Mouse (Mus musculus) bone marrow, adult 2 months (tissue): ENCODE results near the gene Adamts16. TPM values are rescaled to one million over a fixed set of nuclear protein-coding genes. Genes with fewer than 3 reads are reported as not detected.

Experiments used
- H3K27ac ChIP-seq: fragments of 200-500 bp; 2 replicates; pipeline ENCODE4 v1.5.1; 2012; ENCODE audit warnings: low read depth, mild to moderate bottlenecking, control low read depth, inconsistent platforms, low read length; ENCODE audit not compliant: control insufficient read depth, poor library complexity, insufficient read depth
- H3K4me1 ChIP-seq: fragments of 200-500 bp; 2 replicates; pipeline ENCODE4 v1.6.1; 2011; ENCODE audit warnings: low read length; ENCODE audit not compliant: control insufficient read depth, insufficient read depth
- H3K4me3 ChIP-seq: fragments of 200-500 bp; replicated peaks from 2 replicates; pipeline ENCODE3; 2011; ENCODE audit warnings: mild to moderate bottlenecking, low read depth, low read length, control low read depth; ENCODE audit not compliant: control insufficient read depth
- CTCF ChIP-seq: fragments of 200-500 bp; IDR thresholded peaks from 2 replicates; pipeline ENCODE4 v1.5.1; 2011; ENCODE audit warnings: low read length, control low read depth; ENCODE audit not compliant: control insufficient read depth, insufficient read depth
- POLR2A ChIP-seq: fragments of 200-500 bp; IDR thresholded peaks from 2 replicates; pipeline ENCODE4 v1.6.1; 2011; ENCODE audit warnings: low read depth, mild to moderate bottlenecking, control low read depth, low read length, borderline replicate concordance; ENCODE audit not compliant: control insufficient read depth
- WGBS: fragments of 180-500 bp; shearing (Covaris S2); methylation state at CpG from one replicate; pipeline ENCODE4 v1.1.7; 2018; 5-methylcytosine and 5-hydroxymethylcytosine counted together
- polyA plus RNA-seq: library from polyadenylated mRNA; stranded (reverse); fragments of >200 nt; gene quantifications from 2 replicates; pipeline ENCODE4 v1.2.4, GENCODE M21; 2011; ENCODE audit warnings: low replicate concordance; ENCODE audit not compliant: missing spikeins, insufficient read depth, insufficient read length

The Adamts16 gene
- polyA plus RNA-seq, 1 experiment: not detected

- no peak overlapping the region for H3K27ac ChIP-seq
- no peak overlapping the region for H3K4me3 ChIP-seq
- no peaks in the 10 kb centered on the region for H3K4me1 ChIP-seq
- 34% methylated on average over 4 of the region's 4 CpGs for WGBS
- TF ChIP-seq CTCF (no peak), POLR2A (no peak)
Measured at GRCm38 (mm10) chr13:70842126-70842525, 515 bp upstream of the Adamts16 start.

GRCm38 (mm10) chr13:70840161-70840560, 1.4 kb downstream of the Adamts16 start:
- H3K4me3 ChIP-seq: no peak overlapping the region
- H3K27ac ChIP-seq: no peak overlapping the region
- TF ChIP-seq POLR2A: no peak
- TF ChIP-seq CTCF: peak; percentile 46
- H3K4me1 ChIP-seq: no peaks in the 10 kb centered on the region
- 8% methylated on average over 6 of the region's 6 CpGs for whole genome bisulfite sequencing

GRCm38 (mm10) chr13:70837571-70837970, 4.0 kb downstream of the Adamts16 start:
- no peaks in the 10 kb centered on the region for H3K4me1 ChIP-seq
- WGBS: 61% methylated on average over 5 of the region's 5 CpGs
- no peak overlapping the region for H3K27ac ChIP-seq
- no peak overlapping the region for H3K4me3 ChIP-seq
- TF ChIP-seq POLR2A (no peak), CTCF (no peak)

- Histone ChIP-seq H3K4me1 (no peaks in the 10 kb centered on the region), H3K27ac (no peak overlapping the region), H3K4me3 (no peak overlapping the region)
- 63% methylated on average over 7 of the region's 7 CpGs for WGBS
- TF ChIP-seq CTCF: no peak
- TF ChIP-seq POLR2A: no peak
Measured at GRCm38 (mm10) chr13:70836246-70836645, 5.4 kb downstream of the Adamts16 start.

GRCm38 (mm10) chr13:70832593-70833138, 8.9 kb downstream of the Adamts16 start:
- Histone ChIP-seq H3K4me1 (no peaks in the 10 kb centered on the region), H3K4me3 (no peak overlapping the region), H3K27ac (no peak overlapping the region)
- 67% methylated on average over 6 of the region's 6 CpGs for WGBS
- TF ChIP-seq POLR2A (no peak), CTCF (no peak)

DNA sequence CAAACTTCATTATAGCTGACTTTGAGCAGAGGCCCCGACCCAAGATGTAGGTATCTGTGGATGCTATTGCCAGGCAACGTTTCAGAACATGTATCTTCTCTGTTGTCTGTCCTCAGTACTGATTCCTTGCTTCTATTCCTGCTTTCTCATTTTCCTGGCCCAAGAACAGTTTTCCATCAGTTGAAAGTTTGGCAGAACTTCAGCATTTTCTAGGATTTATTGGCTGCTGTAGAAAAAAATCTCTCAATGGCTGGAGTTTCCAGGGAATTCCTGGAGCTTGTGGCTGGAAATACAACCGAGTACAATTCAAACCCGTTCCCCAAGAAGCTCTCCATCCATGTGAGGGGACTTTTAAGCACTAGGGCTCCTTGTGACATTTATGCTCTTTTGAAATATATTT, 10.6 kb downstream of the Adamts16 start:
- 63% methylated on average over 4 of the region's 4 CpGs for WGBS
- Histone ChIP-seq H3K27ac (no peak overlapping the region), H3K4me3 (no peak overlapping the region), H3K4me1 (no peaks in the 10 kb centered on the region)
- TF ChIP-seq CTCF: no peak
- no peak for TF ChIP-seq POLR2A

DNA sequence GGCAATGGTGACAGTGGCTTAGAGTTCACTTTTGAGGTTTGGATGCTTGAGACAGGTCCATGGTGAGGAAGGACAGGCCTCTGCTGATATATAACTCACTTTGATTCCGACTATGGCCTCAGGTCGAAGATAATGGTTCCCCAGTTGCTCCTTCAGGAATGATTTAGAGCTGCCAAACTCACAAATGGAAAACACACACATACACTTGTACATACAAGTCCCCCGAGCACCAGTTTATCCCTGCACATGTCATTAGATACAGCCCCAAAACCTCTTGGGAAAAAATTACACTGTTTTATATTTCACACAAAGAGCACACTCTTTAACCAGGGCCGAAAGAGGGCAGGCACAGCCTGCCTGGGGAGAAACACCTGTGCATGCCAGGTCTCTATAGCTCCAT, 14.1 kb downstream of the Adamts16 start:
- no peak for TF ChIP-seq POLR2A
- no peak for TF ChIP-seq CTCF
- no peak overlapping the region for H3K27ac ChIP-seq
- 76% methylated on average over 4 of the region's 4 CpGs for WGBS
- H3K4me3 ChIP-seq: no peak overlapping the region
- H3K4me1 ChIP-seq: no peaks in the 10 kb centered on the region

- no peaks in the 10 kb centered on the region for H3K4me1 ChIP-seq
- 80% methylated on average over 5 of the region's 5 CpGs for WGBS
- TF ChIP-seq POLR2A: no peak
- no peak for TF ChIP-seq CTCF
- no peak overlapping the region for H3K4me3 ChIP-seq
- H3K27ac ChIP-seq: no peak overlapping the region
Measured at GRCm38 (mm10) chr13:70825265-70825664, 16.3 kb downstream of the Adamts16 start.

DNA sequence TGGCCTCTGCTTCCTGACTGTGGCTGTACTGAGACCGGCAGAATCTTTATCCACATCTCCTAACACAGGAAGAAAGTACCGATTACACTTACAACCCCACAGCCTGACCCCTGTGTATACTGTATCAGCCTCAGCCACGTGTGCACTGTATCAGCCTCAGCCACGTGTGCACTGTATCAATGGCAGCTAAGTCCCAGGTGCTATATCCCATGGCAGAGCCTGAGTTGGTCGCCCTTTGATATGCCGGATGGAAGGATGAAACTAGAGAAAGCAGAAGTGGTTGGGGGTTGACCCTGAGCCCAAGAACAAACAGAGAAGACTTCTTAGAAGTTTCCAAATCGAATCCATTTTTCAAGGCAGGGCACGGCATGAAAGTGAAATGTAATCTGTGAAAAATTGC, 17.9 kb downstream of the Adamts16 start:
- Histone ChIP-seq H3K27ac (no peak overlapping the region), H3K4me3 (no peak overlapping the region), H3K4me1 (no peaks in the 10 kb centered on the region)
- 28% methylated on average over 8 of the region's 8 CpGs for WGBS
- TF ChIP-seq POLR2A (no peak), CTCF (no peak)
